Mouse (Mus musculus) frontal cortex, postnatal 25 days (tissue): Measurements from ENCODE around the gene Sox5.

Source experiments
- DNase-seq, 2 experiments: peaks; one replicate each; pipeline ENCODE4 v3.0.0; 2022; ENCODE audit warnings: low spot score in 2 of 2

Gene Sox5

GRCm38 (mm10) chr6:143862611-143863110 lies 919.1 kb downstream of the Sox5 start:
- no peak for DNase-seq

GRCm38 (mm10) chr6:143860036-143860435 lies 921.7 kb downstream of the Sox5 start:
- DNase-seq, result no peak

GRCm38 (mm10) chr6:143859535-143859934 lies 922.2 kb downstream of the Sox5 start:
- DNase-seq, result no peak

GRCm38 (mm10) chr6:143858551-143858950 lies 923.2 kb downstream of the Sox5 start:
- DNase-seq, result no peak

GRCm38 (mm10) chr6:143857376-143857775 lies 924.4 kb downstream of the Sox5 start:
- no peak for DNase-seq

GRCm38 (mm10) chr6:143855421-143855820 lies 926.4 kb downstream of the Sox5 start:
- no peak for DNase-seq

GRCm38 (mm10) chr6:143854031-143854430 lies 927.7 kb downstream of the Sox5 start:
- no peak for DNase-seq

- no peak for DNase-seq
Observed at GRCm38 (mm10) chr6:143845761-143846160, 936.0 kb downstream of the Sox5 start.

- no peak for DNase-seq
Observed at GRCm38 (mm10) chr6:143844701-143844970, 937.1 kb downstream of the Sox5 start.

- no peak for DNase-seq
Observed at GRCm38 (mm10) chr6:143843933-143844700, 937.7 kb downstream of the Sox5 start.

GRCm38 (mm10) chr6:143841954-143842353 lies 939.8 kb downstream of the Sox5 start:
- no peak for DNase-seq

- DNase-seq, result no peak
Observed at GRCm38 (mm10) chr6:143841109-143841638, 940.6 kb downstream of the Sox5 start.

GRCm38 (mm10) chr6:143838384-143839076 lies 943.2 kb downstream of the Sox5 start:
- DNase-seq, result no peak

GRCm38 (mm10) chr6:143835331-143835730 lies 946.4 kb downstream of the Sox5 start:
- no peak for DNase-seq

- DNase-seq, result no peak
Observed at GRCm38 (mm10) chr6:143833986-143834385, 947.8 kb downstream of the Sox5 start.

GRCm38 (mm10) chr6:143833182-143833558 lies 948.6 kb downstream of the Sox5 start:
- no peak for DNase-seq

- DNase-seq, result no peak
Observed at GRCm38 (mm10) chr6:143832483-143833181, 949.1 kb downstream of the Sox5 start.

- no peak for DNase-seq
Observed at GRCm38 (mm10) chr6:143831246-143831645, 950.5 kb downstream of the Sox5 start.

- no peak for DNase-seq
Observed at GRCm38 (mm10) chr6:143830131-143830530, 951.6 kb downstream of the Sox5 start.

GRCm38 (mm10) chr6:143826786-143827185 lies 955.0 kb downstream of the Sox5 start:
- no peak for DNase-seq

GRCm38 (mm10) chr6:143825966-143826365 lies 955.8 kb downstream of the Sox5 start:
- no peak for DNase-seq

GRCm38 (mm10) chr6:143825086-143825485 lies 956.7 kb downstream of the Sox5 start:
- DNase-seq, result no peak
